Comparison of ENCODE assay signal across 8 mouse cellular contexts in the genomic region with DNA sequence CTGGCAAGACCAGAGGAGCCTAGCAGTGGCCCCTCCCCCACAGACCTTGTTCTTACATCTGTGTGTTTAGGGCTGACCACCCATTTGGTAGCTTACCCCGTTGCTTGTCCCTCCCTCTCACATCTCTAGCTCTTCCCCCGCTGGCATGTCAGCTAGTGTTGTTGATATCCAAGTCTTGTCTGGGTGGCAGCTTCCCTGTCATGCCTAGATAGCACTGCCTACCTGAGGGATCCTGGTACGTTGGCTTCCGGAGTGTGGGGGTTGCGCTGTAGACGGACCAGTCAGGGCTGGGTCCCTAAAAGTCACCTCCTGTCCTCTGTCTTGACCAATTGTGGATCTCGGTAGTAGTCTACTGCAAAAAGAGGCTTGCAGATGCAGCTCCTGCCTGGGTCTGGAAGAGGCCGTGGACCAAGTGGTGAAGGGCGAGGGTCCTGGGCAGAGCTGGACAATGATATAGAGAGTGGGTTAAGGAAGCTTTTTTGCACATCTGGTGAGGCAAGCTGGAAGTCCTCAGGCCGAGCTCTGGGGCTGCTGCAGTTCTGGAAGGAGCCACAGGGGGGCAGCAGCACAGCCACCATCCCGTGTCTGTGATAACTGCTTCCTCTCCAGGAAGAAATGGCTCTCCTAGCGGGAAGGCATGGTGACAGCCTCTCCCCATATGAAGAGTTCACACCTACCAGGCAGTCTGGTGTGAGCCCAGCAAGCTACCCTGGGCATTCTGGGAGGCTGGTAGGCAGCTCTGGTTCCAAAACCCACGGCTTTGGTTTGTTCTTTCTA. TPM values are rescaled to one million over a fixed set of nuclear protein-coding genes. Genes with fewer than 3 reads are reported as not detected.
DNase-seq lines count a peak whose midpoint lies in the region; ATAC-seq lines count a peak whose summit lies in the region.

No protein-coding gene starts in this region.

- intact Hi-C loops in left cerebral cortex, postnatal 4 days (cut with DNase I): no loop called here

- WGBS in forebrain, embryonic 14.5 days: 59% methylated on average over 13 of the region's 13 CpGs
- 66% methylated on average over 13 of the region's 13 CpGs for WGBS in hindbrain, embryonic 11.5 days

- H3K4me1 ChIP-seq in forebrain, embryonic 14.5 days (ENCODE audit: control insufficient read depth, insufficient read depth, low read length): peaks cover 17% of the 10 kb centered on the region
- H3K4me1 ChIP-seq in hindbrain, embryonic 11.5 days (replicated peaks; ENCODE audit: control insufficient read depth, insufficient read depth, low read length): peaks cover 14% of the 10 kb centered on the region

- peak; percentile 82 for DNase-seq in layer of hippocampus, adult 11-12 months (ENCODE audit: low spot score)
- DNase-seq in layer of hippocampus, adult 9-10 months (ENCODE audit: low spot score): no peak
- peak; percentile 57 for DNase-seq in c-Kit-negative CD71-positive TER-119-positive erythroid progenitor cells, embryonic 14.5 days (ENCODE audit: low read depth, low spot score)
- DNase-seq in forebrain, embryonic 14.5 days (ENCODE audit: low spot score): peak; percentile 78
- DNase-seq in hindbrain, embryonic 11.5 days (ENCODE audit: low spot score): peak; percentile 92
- DNase-seq in left cerebral cortex, postnatal 4 days: peak; percentile 68
- peak; percentile 78 for DNase-seq in naive thymus-derived CD4-positive, alpha-beta T cell, adult 2 months (ENCODE audit: low read depth)
- peak; percentile 51 to 52 for DNase-seq in spleen, postnatal 36 days (ENCODE audit: low spot score in 2 of 2)

- no peak overlapping the region for H3K4me2 ChIP-seq in forebrain, embryonic 14.5 days (ENCODE audit: low read length)
- no peak overlapping the region for H3K4me2 ChIP-seq in hindbrain, embryonic 11.5 days (replicated peaks; ENCODE audit: low read depth, low read length)

- no peaks in the 10 kb centered on the region for H3K9me3 ChIP-seq in forebrain, embryonic 14.5 days (replicated peaks; ENCODE audit: control insufficient read depth, low read length)
- H3K9me3 ChIP-seq in hindbrain, embryonic 11.5 days (ENCODE audit: control insufficient read depth, low read length): no peaks in the 10 kb centered on the region

- peak; percentile 25; the same call in 1 of the 2 replicates for ATAC-seq in forebrain, embryonic 14.5 days
- ATAC-seq in hindbrain, embryonic 11.5 days (ENCODE audit: low FRiP score): 0 out of 2 replicates have a peak, but pooled peaks have one; percentile 5

- H3K4me3 ChIP-seq in forebrain, embryonic 14.5 days (ENCODE audit: low read depth, low read length): no peak overlapping the region
- H3K4me3 ChIP-seq in hindbrain, embryonic 11.5 days (ENCODE audit: low read depth, low read length): no peak overlapping the region

- H3K27me3 ChIP-seq in forebrain, embryonic 14.5 days (replicated peaks; ENCODE audit: control insufficient read depth, insufficient read depth, low read length): no peaks in the 10 kb centered on the region
- no peaks in the 10 kb centered on the region for H3K27me3 ChIP-seq in hindbrain, embryonic 11.5 days (ENCODE audit: control insufficient read depth, insufficient read depth, low read length)

- H3K9ac ChIP-seq in forebrain, embryonic 14.5 days (ENCODE audit: low read length): no peak overlapping the region
- no peak overlapping the region for H3K9ac ChIP-seq in hindbrain, embryonic 11.5 days (ENCODE audit: low read depth, low read length)

- H3K36me3 ChIP-seq in forebrain, embryonic 14.5 days (ENCODE audit: control insufficient read depth, insufficient read depth, low read length): peaks cover 92% of the 10 kb centered on the region
- peaks cover 44% of the 10 kb centered on the region for H3K36me3 ChIP-seq in hindbrain, embryonic 11.5 days (ENCODE audit: control insufficient read depth, insufficient read depth, low read length)

- peak overlapping the region; percentile 17 for H3K27ac ChIP-seq in forebrain, embryonic 14.5 days (ENCODE audit: low read depth, low read length)
- no peak overlapping the region for H3K27ac ChIP-seq in hindbrain, embryonic 11.5 days (ENCODE audit: low read depth, low read length)

RNA-seq across cellular contexts. Expression of gene Gins2, which starts 19.0 kb away (rescaled TPM):
- 33.4 and 44.1 TPM in 2 replicates for polyA plus RNA-seq in forebrain, embryonic 14.5 days (2014; fragmentation: Nextera tagmentation; extraction: Ambion mirVana)
- 94.8 and 96.9 TPM in 2 replicates for polyA plus RNA-seq in hindbrain, embryonic 11.5 days (2014; fragmentation: Nextera tagmentation; extraction: Ambion mirVana)
- total RNA-seq in left cerebral cortex, postnatal 4 days (2021): 1 to 10 TPM; 4.8 to 5.7 TPM
